Mouse (Mus musculus) MEL (cell line): ENCODE results near the gene Bcl6b. TPM values are rescaled to one million over a fixed set of nuclear protein-coding genes. Genes with fewer than 3 reads are reported as not detected.

ENCODE experiments used
- DNase-seq: peaks from one replicate; pipeline ENCODE4 v3.0.0; 2011; ENCODE audit warnings: low read depth, low spot score
- H3K27ac ChIP-seq: 2 replicates; pipeline ENCODE4 v1.5.1; 2012; ENCODE audit warnings: low read depth, mild to moderate bottlenecking, control low read depth, low read length, moderate library complexity; ENCODE audit not compliant: control insufficient read depth
- H3K27me3 ChIP-seq, 2 experiments: fragments of 150-350 bp in 1 of 2; sonication (generic) in 1 of 2; 2 replicates each; pipeline ENCODE4 v1.6.1; 2012; ENCODE audit warnings: low read length in 2 of 2, mild to moderate bottlenecking in 2 of 2, improper control_type of control experiment in 1 of 2, moderate library complexity in 1 of 2; ENCODE audit not compliant: insufficient read depth in 2 of 2, control insufficient read depth in 1 of 2
- H3K36me3 ChIP-seq, 2 experiments: 2 replicates each; pipeline ENCODE4 v1.6.1; 2012 to 2014; ENCODE audit warnings: low read length in 2 of 2, improper control_type of control experiment in 1 of 2, inconsistent platforms in 1 of 2, mild to moderate bottlenecking in 1 of 2; ENCODE audit not compliant: insufficient read depth in 2 of 2, control insufficient read depth in 1 of 2
- H3K4me1 ChIP-seq, 2 experiments: fragments of 150-350 bp in 1 of 2; sonication (generic) in 1 of 2; 2 replicates each; pipeline ENCODE4 v1.6.1; 2012; ENCODE audit warnings: low read length in 2 of 2, improper control_type of control experiment in 1 of 2, mild to moderate bottlenecking in 1 of 2; ENCODE audit not compliant: insufficient read depth in 2 of 2, control insufficient read depth in 1 of 2
- H3K4me3 ChIP-seq, 2 experiments: fragments of 150-350 bp in 1 of 2; sonication (generic) in 1 of 2; 2 replicates each; pipeline ENCODE4 v1.5.1; 2012; ENCODE audit warnings: low read depth in 2 of 2, low read length in 2 of 2, mild to moderate bottlenecking in 2 of 2, moderate library complexity in 2 of 2, control low read depth in 1 of 2, improper control_type of control experiment in 1 of 2; ENCODE audit not compliant: control insufficient read depth in 1 of 2, insufficient read depth in 1 of 2
- H3K79me2 ChIP-seq: 2 replicates; pipeline ENCODE4 v1.6.1; 2012; ENCODE audit warnings: mild to moderate bottlenecking, low read length, moderate library complexity; ENCODE audit not compliant: control insufficient read depth, poor library complexity, insufficient read depth
- H3K9ac ChIP-seq: 2 replicates; pipeline ENCODE4 v1.6.1; 2012; ENCODE audit warnings: low read depth, mild to moderate bottlenecking, control low read depth, low read length, moderate library complexity; ENCODE audit not compliant: control insufficient read depth, poor library complexity, severe bottlenecking
- H3K9me3 ChIP-seq: fragments of 150-350 bp; sonication (generic); replicated peaks from 2 replicates; pipeline ENCODE4 v1.6.1; 2012; ENCODE audit warnings: mild to moderate bottlenecking, low read length, improper control_type of control experiment, moderate library complexity; ENCODE audit not compliant: insufficient read depth
- EP300 ChIP-seq, 2 experiments: IDR thresholded peaks; 2 replicates each; pipeline ENCODE4 v1.6.1; 2011; ENCODE audit warnings: improper control_type of control experiment in 2 of 2, low read length in 2 of 2, low read depth in 1 of 2, mild to moderate bottlenecking in 1 of 2
- ETS1 ChIP-seq: IDR thresholded peaks from 2 replicates; pipeline ENCODE4 v1.6.1; 2012; ENCODE audit warnings: low read depth, mild to moderate bottlenecking, inconsistent platforms, low read length, improper control_type of control experiment, moderate library complexity
- GABPA ChIP-seq: IDR thresholded peaks from 2 replicates; pipeline ENCODE4 v1.6.1; 2012; ENCODE audit warnings: low read depth, mild to moderate bottlenecking, inconsistent platforms, low read length, improper control_type of control experiment, moderate library complexity
- MAFK ChIP-seq: IDR thresholded peaks from 2 replicates; pipeline ENCODE4 v1.6.1; 2011; ENCODE audit warnings: low read depth, mild to moderate bottlenecking, low read length, improper control_type of control experiment, borderline replicate concordance
- MAX ChIP-seq: IDR thresholded peaks from 2 replicates; pipeline ENCODE4 v1.6.1; 2011; ENCODE audit warnings: low read length, improper control_type of control experiment
- MEF2A ChIP-seq: IDR thresholded peaks from 2 replicates; pipeline ENCODE4 v1.6.1; 2014; ENCODE audit warnings: low read depth, mild to moderate bottlenecking, inconsistent platforms, low read length, improper control_type of control experiment; ENCODE audit not compliant: poor library complexity, insufficient replicate concordance, severe bottlenecking; ENCODE audit errors: extremely low read depth
- NELFE ChIP-seq: IDR thresholded peaks from 2 replicates; pipeline ENCODE4 v1.6.1; 2011; ENCODE audit warnings: low read depth, low read length, improper control_type of control experiment
- RAD21 ChIP-seq: IDR thresholded peaks from 2 replicates; pipeline ENCODE4 v1.6.1; 2011; ENCODE audit warnings: mild to moderate bottlenecking, low read depth, low read length, improper control_type of control experiment
- SIN3A ChIP-seq: IDR thresholded peaks from 2 replicates; pipeline ENCODE4 v1.6.1; 2012; ENCODE audit warnings: low read length, improper control_type of control experiment, inconsistent platforms
- SMC3 ChIP-seq: IDR thresholded peaks from 2 replicates; pipeline ENCODE4 v1.6.1; 2011; ENCODE audit warnings: low read depth, low read length, improper control_type of control experiment
- TAL1 ChIP-seq: IDR thresholded peaks from 2 replicates; pipeline ENCODE4 v1.6.1; 2012; ENCODE audit warnings: mild to moderate bottlenecking, inconsistent platforms, low read length, moderate library complexity, mixed read lengths
- TBP ChIP-seq: IDR thresholded peaks from 2 replicates; pipeline ENCODE4 v1.8.0; 2011; ENCODE audit warnings: low read depth, low read length, improper control_type of control experiment
- TCF12 ChIP-seq: IDR thresholded peaks from 2 replicates; pipeline ENCODE4 v1.6.1; 2014; ENCODE audit warnings: low read depth, mild to moderate bottlenecking, inconsistent platforms, low read length, improper control_type of control experiment, moderate library complexity
- ZNF384 ChIP-seq: IDR thresholded peaks from 2 replicates; pipeline ENCODE4 v1.6.1; 2012; ENCODE audit warnings: low read depth, mild to moderate bottlenecking, inconsistent platforms, low read length, improper control_type of control experiment
- polyA plus RNA-seq, 2 experiments: library from polyadenylated mRNA; stranded (reverse) in 1 of 2; unstranded in 1 of 2; fragments of >175 nt in 1 of 2; fragments of >200 nt in 1 of 2; gene quantifications; 2 replicates each; pipeline versions ENCODE4 v1.2.1 to v1.2.4; 2012; ENCODE audit warnings: low replicate concordance in 2 of 2, low read depth in 1 of 2; ENCODE audit not compliant: insufficient read length in 2 of 2, insufficient read depth in 1 of 2, missing spikeins in 1 of 2
- total RNA-seq: library from RNA; depleted of rRNA; stranded (reverse); fragments of 300-350 nt; gene quantifications from 2 replicates; pipeline ENCODE4 v1.2.3, GENCODE M21; 2012

Bcl6b gene
- total and polyA plus RNA-seq, 3 experiments, result not detected

DNA sequence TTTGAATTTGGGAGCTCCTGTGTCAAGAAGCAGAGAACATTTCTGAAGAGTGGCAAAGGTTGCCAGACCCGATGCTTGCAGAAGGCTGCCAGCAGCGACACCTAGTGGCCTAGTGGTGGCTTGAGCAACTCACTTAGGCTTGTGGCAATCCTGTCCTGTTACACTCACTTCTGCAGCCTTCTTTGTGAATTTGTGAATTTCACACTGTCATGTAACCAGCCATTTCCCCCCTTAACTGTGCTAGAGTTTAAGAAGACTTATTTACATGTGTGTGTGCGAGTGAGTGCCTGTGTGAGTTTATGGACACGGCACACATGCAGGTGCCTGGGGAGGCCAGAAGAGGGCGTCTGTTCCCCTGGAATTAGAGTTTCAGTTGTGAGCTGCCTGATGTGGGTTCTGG is 27.9 kb downstream of the Bcl6b start (continued):
- TF ChIP-seq RAD21, result peak; percentile 73
- peak; percentile 32; the same call in 1 of the 2 replicates for TF ChIP-seq MAX
- peak in 1 of 2 experiments; percentile 18; a peak in 1 of 4 replicates for TF ChIP-seq EP300 (IDR thresholded peaks at IDR 0.05; ENCODE audit: low read depth in 1 of 2, low read length in 2 of 2)

DNA sequence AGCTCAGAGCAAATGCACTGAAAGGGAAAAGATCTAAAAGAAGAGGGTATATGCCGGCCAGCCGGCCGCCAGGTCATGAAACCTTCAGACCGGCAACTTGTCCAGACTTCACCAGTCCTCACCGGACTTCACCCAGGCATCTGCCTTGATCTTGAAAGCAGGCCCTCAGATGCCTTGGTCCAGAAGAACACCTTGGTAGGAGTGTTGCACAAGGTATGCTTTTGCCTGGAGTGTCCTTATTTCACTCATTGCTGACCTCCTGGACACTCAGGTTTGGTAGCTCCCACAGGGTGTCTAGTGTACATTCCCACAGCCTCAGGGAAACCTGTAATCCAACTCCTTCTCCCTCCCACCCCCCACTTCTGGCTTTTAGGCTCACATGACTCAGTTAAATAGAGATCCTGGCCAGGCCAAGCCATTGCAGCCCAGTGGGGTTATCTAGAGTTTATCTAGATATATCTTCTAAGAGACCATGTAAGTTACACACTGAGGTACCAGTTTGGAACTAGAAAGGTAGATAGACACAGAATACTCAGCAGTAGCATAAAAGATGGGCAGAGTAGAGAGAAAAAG is 29.5 kb downstream of the Bcl6b start:
- TF ChIP-seq NELFE (no peak), TCF12 (no peak), GABPA (no peak), MEF2A (no peak)
- Histone ChIP-seq H3K27ac (no peak overlapping the region), H3K27me3 (peaks cover 2 to 5% of the 10 kb centered on the region in 2 experiments; a peak in 3 of 4 replicates), H3K9ac (no peak overlapping the region), H3K36me3 (no peaks in the 10 kb centered on the region), H3K9me3 (no peaks in the 10 kb centered on the region), H3K4me3 (no peak overlapping the region), H3K4me1 (peaks cover 3 to 6% of the 10 kb centered on the region in 2 experiments; a peak in 3 of 4 replicates), H3K79me2 (no peaks in the 10 kb centered on the region)
- no peak for DNase-seq

DNA sequence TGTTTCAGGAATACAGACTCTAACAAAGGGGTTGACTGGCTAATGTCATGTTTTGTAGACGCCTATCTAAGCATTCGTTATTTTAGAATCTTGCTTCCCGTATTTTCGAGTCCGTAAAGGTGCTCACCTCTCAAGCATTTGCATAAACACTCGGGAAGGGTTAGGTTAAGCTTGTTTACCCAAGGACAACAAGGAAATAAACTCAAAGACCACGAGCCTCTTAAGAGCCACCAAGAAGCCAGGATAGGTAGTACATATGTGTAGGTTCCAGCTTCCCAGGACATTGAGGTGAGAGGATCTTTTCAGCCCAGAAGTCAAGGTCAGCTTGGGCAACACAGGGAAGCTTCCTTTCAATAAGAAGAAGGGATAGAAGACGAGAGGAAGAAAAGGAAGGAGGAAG is 30.5 kb downstream of the Bcl6b start:
- no peaks in the 10 kb centered on the region for H3K36me3 ChIP-seq
- no peaks in the 10 kb centered on the region for H3K79me2 ChIP-seq
- peaks cover 3 to 6% of the 10 kb centered on the region in 2 experiments; a peak in 3 of 4 replicates for H3K4me1 ChIP-seq
- TF ChIP-seq MAFK (no peak), TBP (no peak), SMC3 (no peak), ZNF384 (no peak), TAL1 (no peak), SIN3A (no peak), ETS1 (no peak)
- peaks cover 2 to 3% of the 10 kb centered on the region in 2 experiments; a peak in 1 of 4 replicates for H3K27me3 ChIP-seq
- H3K27ac ChIP-seq, result no peak overlapping the region
- no peaks in the 10 kb centered on the region for H3K9me3 ChIP-seq
- H3K9ac ChIP-seq, result no peak overlapping the region
- no peak overlapping the region for H3K4me3 ChIP-seq
- no peak for DNase-seq
